Comparison of ENCODE assay signal across 33 mouse cellular contexts in the genomic region with DNA sequence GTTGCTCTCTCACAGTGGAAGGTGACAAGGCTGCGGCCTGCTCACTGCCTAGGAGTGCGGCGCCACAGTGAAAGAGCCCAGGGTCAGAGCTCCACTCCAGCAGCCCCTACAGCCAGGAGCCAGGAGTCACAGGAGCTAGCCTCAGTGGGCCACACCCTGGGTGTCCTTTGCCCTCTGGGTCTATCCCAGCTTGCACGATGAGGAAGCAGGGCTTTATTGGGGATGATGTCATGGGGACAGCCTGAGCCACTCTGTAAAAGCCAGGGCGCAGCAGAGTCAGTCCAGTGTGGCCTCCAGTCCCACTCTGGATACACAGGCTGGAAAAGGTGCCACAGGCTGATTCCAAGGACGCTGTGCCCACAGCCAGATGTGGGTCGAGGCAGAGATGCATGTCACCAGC. TPM values are rescaled to one million over a fixed set of nuclear protein-coding genes. Genes with fewer than 3 reads are reported as not detected.
DNase-seq lines count a peak whose midpoint lies in the region; ATAC-seq and TF ChIP-seq lines count a peak whose summit lies in the region.
"Had no signal": no experiment of that assay in that cellular context is flagged by ENCODE, and none has a peak within 500 bp of the region (broad histone marks: within the 10 kb centered on the region; RNA-seq: fewer than 3 reads in every experiment).

No protein-coding gene starts in this region.

- peaks cover 56% of the 10 kb centered on the region for H3K4me1 ChIP-seq in forebrain, embryonic 10.5 days
- peaks cover 30% of the 10 kb centered on the region for H3K4me1 ChIP-seq in forebrain, embryonic 15.5 days
- peaks cover 39% of the 10 kb centered on the region for H3K4me1 ChIP-seq in hindbrain, embryonic 14.5 days (replicated peaks; ENCODE audit: control insufficient read depth, insufficient read depth, low read length)
- peaks cover 12% of the 10 kb centered on the region for H3K4me1 ChIP-seq in hindbrain, postnatal 0 days (ENCODE audit: insufficient read depth, low read length)
- H3K4me1 ChIP-seq in embryonic facial prominence, embryonic 10.5 days, result peaks cover 45% of the 10 kb centered on the region
- H3K4me1 ChIP-seq in intestine, postnatal 0 days (replicated peaks; ENCODE audit: control insufficient read depth, insufficient read depth, low read length), result 0 out of 2 replicates have a peak, but pooled peaks cover 2% of the 10 kb centered on the region
- H3K4me1 ChIP-seq: liver, embryonic 12.5 days had no signal

- no peak overlapping the region for H3K4me2 ChIP-seq in forebrain, embryonic 15.5 days (replicated peaks)
- H3K4me2 ChIP-seq in hindbrain, embryonic 14.5 days (replicated peaks), result no peak overlapping the region
- H3K4me2 ChIP-seq in hindbrain, postnatal 0 days (ENCODE audit: low read depth, low read length), result no peak overlapping the region
- no peak overlapping the region for H3K4me2 ChIP-seq in intestine, postnatal 0 days (replicated peaks; ENCODE audit: low read depth)
- H3K4me2 ChIP-seq: heart, embryonic 12.5 days; liver, embryonic 12.5 days; neural tube, embryonic 12.5 days had no signal

- no peak for DNase-seq in forebrain, embryonic 10.5 days (ENCODE audit: extremely low spot score, low spot score)
- no peak for DNase-seq in hindbrain, embryonic 14.5 days (ENCODE audit: low spot score)
- DNase-seq in hindbrain, postnatal 0 days (ENCODE audit: low spot score), result no peak
- DNase-seq in embryonic facial prominence, embryonic 10.5 days (ENCODE audit: low spot score), result no peak
- DNase-seq in urinary bladder, postnatal 4 days (ENCODE audit: low spot score in 2 of 2), result no peak
- no peak for DNase-seq in lung, postnatal 36 days
- DNase-seq: adrenal gland, adult 2 months; adrenal gland, postnatal 36 days; cerebellum, adult 18-20 months; cerebellum, postnatal 25 days; gastrocnemius, postnatal 25 days; heart, adult 11 months; heart, postnatal 4 days; kidney, adult 8-10 months; kidney, postnatal 4 days; liver, postnatal 0 days; lung, postnatal 4 days; right cerebral cortex, postnatal 14 days; thymus, postnatal 14 days had no signal

- no peak overlapping the region for H3K9ac ChIP-seq in forebrain, embryonic 15.5 days (replicated peaks)
- no peak overlapping the region for H3K9ac ChIP-seq in hindbrain, embryonic 14.5 days
- no peak overlapping the region for H3K9ac ChIP-seq in hindbrain, postnatal 0 days (replicated peaks; ENCODE audit: low read length)
- H3K9ac ChIP-seq in intestine, postnatal 0 days (ENCODE audit: low read depth, low read length), result no peak overlapping the region
- H3K9ac ChIP-seq: heart, embryonic 12.5 days; liver, embryonic 12.5 days; liver, postnatal 0 days; neural tube, embryonic 12.5 days had no signal

- TF ChIP-seq CTCF in hindbrain, postnatal 0 days (IDR thresholded peaks at IDR 0.05; ENCODE audit: low read depth), result no peak
- TF ChIP-seq CTCF in intestine, postnatal 0 days (IDR thresholded peaks at IDR 0.05; ENCODE audit: low read depth), result no peak

- no peaks in the 10 kb centered on the region for H3K36me3 ChIP-seq in forebrain, embryonic 10.5 days (replicated peaks)
- no peaks in the 10 kb centered on the region for H3K36me3 ChIP-seq in forebrain, embryonic 15.5 days
- H3K36me3 ChIP-seq in hindbrain, embryonic 14.5 days (replicated peaks; ENCODE audit: control insufficient read depth, insufficient read depth), result no peaks in the 10 kb centered on the region
- H3K36me3 ChIP-seq in hindbrain, postnatal 0 days (ENCODE audit: insufficient read depth, low read length), result no peaks in the 10 kb centered on the region
- no peaks in the 10 kb centered on the region for H3K36me3 ChIP-seq in embryonic facial prominence, embryonic 10.5 days (replicated peaks)
- no peaks in the 10 kb centered on the region for H3K36me3 ChIP-seq in intestine, postnatal 0 days (ENCODE audit: control insufficient read depth, insufficient read depth)
- H3K36me3 ChIP-seq: heart, embryonic 12.5 days; liver, embryonic 12.5 days; neural tube, embryonic 12.5 days had no signal

- H3K27me3 ChIP-seq in forebrain, embryonic 10.5 days (ENCODE audit: poor library complexity, severe bottlenecking), result peaks cover 64% of the 10 kb centered on the region
- H3K27me3 ChIP-seq in forebrain, embryonic 15.5 days, result no peaks in the 10 kb centered on the region
- no peaks in the 10 kb centered on the region for H3K27me3 ChIP-seq in hindbrain, embryonic 14.5 days (ENCODE audit: control insufficient read depth, insufficient read depth, low read length)
- no peaks in the 10 kb centered on the region for H3K27me3 ChIP-seq in hindbrain, postnatal 0 days (ENCODE audit: insufficient read depth, low read length)
- H3K27me3 ChIP-seq in embryonic facial prominence, embryonic 10.5 days (replicated peaks; ENCODE audit: low read depth, poor library complexity, severe bottlenecking), result peaks cover 56% of the 10 kb centered on the region
- H3K27me3 ChIP-seq in intestine, postnatal 0 days (replicated peaks; ENCODE audit: control insufficient read depth, insufficient read depth, low read length), result no peaks in the 10 kb centered on the region
- H3K27me3 ChIP-seq: neural tube, embryonic 12.5 days had no signal

- H3K27ac ChIP-seq in forebrain, embryonic 10.5 days, result peak overlapping the region; percentile 36
- H3K27ac ChIP-seq in forebrain, embryonic 15.5 days (replicated peaks), result no peak overlapping the region
- H3K27ac ChIP-seq in hindbrain, embryonic 14.5 days, result peak overlapping the region; percentile 74; the same call in 1 of the 2 replicates
- H3K27ac ChIP-seq in hindbrain, postnatal 0 days, result no peak overlapping the region
- peak overlapping the region; percentile 26 for H3K27ac ChIP-seq in embryonic facial prominence, embryonic 10.5 days (replicated peaks)
- no peak overlapping the region for H3K27ac ChIP-seq in intestine, postnatal 0 days (ENCODE audit: low read depth, low read length)
- H3K27ac ChIP-seq: kidney, postnatal 0 days; liver, embryonic 12.5 days; neural tube, embryonic 12.5 days had no signal

- no peak for ATAC-seq in forebrain, embryonic 15.5 days (replicated peaks)
- no peak for ATAC-seq in hindbrain, embryonic 14.5 days (ENCODE audit: low FRiP score)
- no peak for ATAC-seq in hindbrain, postnatal 0 days
- ATAC-seq in intestine, postnatal 0 days, result peak; percentile 95
- ATAC-seq: activated CD4-positive, CD25-positive, alpha-beta regulatory T cell, adult 4 months; liver, embryonic 12.5 days; liver, postnatal 0 days; midbrain, embryonic 16.5 days had no signal

- H3K9me3 ChIP-seq in forebrain, embryonic 10.5 days, result no peaks in the 10 kb centered on the region
- no peaks in the 10 kb centered on the region for H3K9me3 ChIP-seq in forebrain, embryonic 15.5 days
- H3K9me3 ChIP-seq in hindbrain, embryonic 14.5 days (ENCODE audit: control insufficient read depth, low read length), result no peaks in the 10 kb centered on the region
- no peaks in the 10 kb centered on the region for H3K9me3 ChIP-seq in hindbrain, postnatal 0 days (ENCODE audit: low read length)
- no peaks in the 10 kb centered on the region for H3K9me3 ChIP-seq in embryonic facial prominence, embryonic 10.5 days
- no peaks in the 10 kb centered on the region for H3K9me3 ChIP-seq in intestine, postnatal 0 days (ENCODE audit: control insufficient read depth)
- H3K9me3 ChIP-seq: heart, embryonic 12.5 days; liver, embryonic 12.5 days; megakaryocyte, embryonic 14.5 days; neural tube, embryonic 12.5 days had no signal

- 75% methylated on average over 7 of the region's 7 CpGs for WGBS in forebrain, embryonic 10.5 days
- WGBS in forebrain, embryonic 15.5 days, result 63% methylated on average over 7 of the region's 7 CpGs
- 70% methylated on average over 7 of the region's 7 CpGs for WGBS in hindbrain, embryonic 14.5 days
- 58% methylated on average over 7 of the region's 7 CpGs for WGBS in hindbrain, postnatal 0 days
- 66% methylated on average over 7 of the region's 7 CpGs for WGBS in embryonic facial prominence, embryonic 10.5 days
- WGBS in intestine, postnatal 0 days, result 49% methylated on average over 7 of the region's 7 CpGs

- no peak overlapping the region for H3K4me3 ChIP-seq in forebrain, embryonic 10.5 days
- H3K4me3 ChIP-seq in forebrain, embryonic 15.5 days, result no peak overlapping the region
- H3K4me3 ChIP-seq in hindbrain, embryonic 14.5 days (replicated peaks; ENCODE audit: low read length), result no peak overlapping the region
- no peak overlapping the region for H3K4me3 ChIP-seq in hindbrain, postnatal 0 days (ENCODE audit: low read length)
- H3K4me3 ChIP-seq in embryonic facial prominence, embryonic 10.5 days, result no peak overlapping the region
- no peak overlapping the region for H3K4me3 ChIP-seq in intestine, postnatal 0 days (ENCODE audit: low read depth, low read length)
- H3K4me3 ChIP-seq: heart, embryonic 12.5 days; liver, embryonic 12.5 days; megakaryocyte, embryonic 14.5 days; myocyte; neural tube, embryonic 12.5 days had no signal

RNA-seq across cellular contexts. Expression of a gene that starts 31.7 kb away (rescaled TPM):
- 0.05 and 0.15 TPM in 2 replicates for polyA plus RNA-seq in forebrain, embryonic 10.5 days (2016; fragmentation: Nextera tagmentation; extraction: Ambion mirVana)
- 6.2 and 6.8 TPM in 2 replicates for polyA plus RNA-seq in forebrain, embryonic 15.5 days (2015; fragmentation: Nextera tagmentation; extraction: Ambion mirVana)
- polyA plus RNA-seq in hindbrain, embryonic 14.5 days (2014; fragmentation: Nextera tagmentation; extraction: Ambion mirVana), result 6.0 and 8.5 TPM in 2 replicates
- 40.9 and 43.1 TPM in 2 replicates for total RNA-seq in hindbrain, postnatal 0 days (2014; rRNA removed)
- 8.4 and 9.1 TPM in 2 replicates for polyA plus RNA-seq in hindbrain, postnatal 0 days (2015; fragmentation: Nextera tagmentation; extraction: Ambion mirVana)
- polyA plus RNA-seq in embryonic facial prominence, embryonic 10.5 days (2016; fragmentation: Nextera tagmentation; extraction: Ambion mirVana), result 0.05 and 0.16 TPM in 2 replicates
- 0.10 and 0.17 TPM in 2 replicates for polyA plus RNA-seq in intestine, postnatal 0 days (2015; fragmentation: Nextera tagmentation; extraction: Ambion mirVana)
- total RNA-seq: CH12.LX had no signal
- polyA plus RNA-seq: activated CD4-positive, CD25-positive, alpha-beta regulatory T cell, adult 4 months; C2C12; embryonic facial prominence, embryonic 11.5 days; heart, embryonic 12.5 days; liver, embryonic 12.5 days; liver, postnatal 0 days; stomach, embryonic 14.5 days had no signal

Comparison
In these comparisons a context has a peak if more than half of its experiments do, and no peak if none do; other contexts are left out.
1. H3K27ac ChIP-seq: peak in forebrain, embryonic 10.5 days (single experiment), hindbrain, embryonic 14.5 days (single experiment) and embryonic facial prominence, embryonic 10.5 days (single experiment); none in forebrain, embryonic 15.5 days (single experiment), hindbrain, postnatal 0 days (single experiment) and intestine, postnatal 0 days (single experiment).